Mouse (Mus musculus) ES-E14 (cell line): ENCODE measurements around the gene Chst11. TPM values are rescaled to one million over a fixed set of nuclear protein-coding genes. Genes with fewer than 3 reads are reported as not detected.

Experiments
- DNase-seq: peaks from one replicate; pipeline ENCODE4 v3.0.0-alpha.2; 2013; ENCODE audit warnings: low read depth, low spot score
- H3K27ac ChIP-seq: 2 replicates; pipeline ENCODE4 v1.5.1; 2012; ENCODE audit warnings: low read depth, mild to moderate bottlenecking, low read length, moderate library complexity, mixed read lengths; ENCODE audit not compliant: poor library complexity, insufficient read depth, severe bottlenecking
- H3K36me3 ChIP-seq: 2 replicates; pipeline ENCODE4 v1.6.1; 2012; ENCODE audit warnings: mild to moderate bottlenecking, low read length, moderate library complexity, mixed read lengths; ENCODE audit not compliant: control insufficient read depth, poor library complexity, insufficient read depth, severe bottlenecking
- H3K4me1 ChIP-seq, 2 experiments: fragments of 150-350 bp in 1 of 2; sonication (generic) in 1 of 2; 2 replicates each; pipeline ENCODE4 v1.6.1; 2012; ENCODE audit warnings: low read length in 2 of 2, mild to moderate bottlenecking in 1 of 2, mixed read lengths in 1 of 2; ENCODE audit not compliant: control insufficient read depth in 2 of 2, insufficient read depth in 2 of 2, poor library complexity in 1 of 2
- H3K4me3 ChIP-seq, 2 experiments: fragments of 150-350 bp in 1 of 2; sonication (generic) in 1 of 2; 2 replicates each; pipeline ENCODE4 v1.5.1; 2012; ENCODE audit warnings: low read length in 2 of 2, low read depth in 1 of 2, mild to moderate bottlenecking in 1 of 2, mixed read lengths in 1 of 2; ENCODE audit not compliant: insufficient read depth in 1 of 2, poor library complexity in 1 of 2, severe bottlenecking in 1 of 2
- H3K9ac ChIP-seq: 2 replicates; pipeline ENCODE4 v1.6.1; 2012; ENCODE audit warnings: low read depth, mild to moderate bottlenecking, low read length, mixed read lengths; ENCODE audit not compliant: poor library complexity, insufficient read depth, severe bottlenecking
- H3K9me3 ChIP-seq: fragments of 150-350 bp; sonication (generic); 2 replicates; pipeline ENCODE4 v1.6.1; 2012; ENCODE audit warnings: low read depth, mild to moderate bottlenecking, low read length; ENCODE audit not compliant: control insufficient read depth, insufficient read depth
- CHD2 ChIP-seq: IDR thresholded peaks from 2 replicates; pipeline ENCODE4 v1.6.1; 2014; ENCODE audit warnings: mild to moderate bottlenecking, low read depth, low read length, inconsistent platforms
- HCFC1 ChIP-seq: IDR thresholded peaks from 2 replicates; pipeline ENCODE4 v1.6.1; 2012; ENCODE audit warnings: low read length, inconsistent platforms, borderline replicate concordance; ENCODE audit not compliant: insufficient read depth
- MAFK ChIP-seq: IDR thresholded peaks from 2 replicates; pipeline ENCODE4 v1.6.1; 2014; ENCODE audit warnings: mild to moderate bottlenecking, low read depth, low read length, inconsistent platforms; ENCODE audit not compliant: insufficient read depth
- ZC3H11A ChIP-seq: IDR thresholded peaks from 2 replicates; pipeline ENCODE4 v1.6.1; 2012; ENCODE audit warnings: low read depth, mild to moderate bottlenecking, inconsistent platforms, low read length, borderline replicate concordance
- ZNF384 ChIP-seq: IDR thresholded peaks from 2 replicates; pipeline ENCODE4 v1.6.1; 2012; ENCODE audit warnings: low read depth, low read length, inconsistent platforms
- in situ Hi-C, 2 experiments: fragments of 600-800 bp; cut with MboI; formaldehyde crosslinking; loops; one replicate each; pipeline ENCODE4 v1.15.1; 2025; ENCODE audit warnings: low sequenced_read_pairs in 2 of 2, inconsistent platforms in 1 of 2; ENCODE audit not compliant: unreplicated experiment in 2 of 2
- total RNA-seq: library from RNA; depleted of rRNA; stranded (reverse); fragments of 300-350 nt; gene quantifications from 2 replicates; pipeline ENCODE4 v1.2.3, GENCODE M21; 2012

Chst11 gene
- total RNA-seq, 1 experiment, result 8.6 TPM

- Histone ChIP-seq H3K27ac (no peak overlapping the region), H3K9me3 (no peaks in the 10 kb centered on the region), H3K36me3 (no peaks in the 10 kb centered on the region), H3K9ac (no peak overlapping the region), H3K4me3 (no peak overlapping the region), H3K4me1 (no peaks in the 10 kb centered on the region)
- DNase-seq, result no peak
- TF ChIP-seq HCFC1, result no peak
- TF ChIP-seq MAFK, result no peak
- TF ChIP-seq CHD2, result no peak
- no peak for TF ChIP-seq ZNF384
- no peak for TF ChIP-seq ZC3H11A
- in situ Hi-C loops, result no loop called here
Observed at GRCm38 (mm10) chr10:83119909-83120308, 134.6 kb downstream of the Chst11 start.

GRCm38 (mm10) chr10:83120938-83121337 is 135.6 kb downstream of the Chst11 start:
- no peaks in the 10 kb centered on the region for H3K9me3 ChIP-seq
- TF ChIP-seq HCFC1, result no peak
- no peak overlapping the region for H3K27ac ChIP-seq
- no peak overlapping the region for H3K9ac ChIP-seq
- no peak overlapping the region for H3K4me3 ChIP-seq
- no peaks in the 10 kb centered on the region for H3K36me3 ChIP-seq
- DNase-seq, result no peak
- in situ Hi-C loops, result no loop called here
- H3K4me1 ChIP-seq, result no peaks in the 10 kb centered on the region

GRCm38 (mm10) chr10:83124560-83124959 is 139.3 kb downstream of the Chst11 start:
- no peaks in the 10 kb centered on the region for H3K4me1 ChIP-seq
- no peaks in the 10 kb centered on the region for H3K36me3 ChIP-seq
- H3K9ac ChIP-seq, result no peak overlapping the region
- H3K27ac ChIP-seq, result no peak overlapping the region
- DNase-seq, result no peak
- in situ Hi-C loops, result no loop called here
- TF ChIP-seq MAFK (no peak), ZNF384 (no peak), ZC3H11A (no peak), HCFC1 (no peak), CHD2 (no peak)
- no peaks in the 10 kb centered on the region for H3K9me3 ChIP-seq
- no peak overlapping the region for H3K4me3 ChIP-seq

GRCm38 (mm10) chr10:83126447-83126846 is 141.1 kb downstream of the Chst11 start:
- Histone ChIP-seq H3K36me3 (no peaks in the 10 kb centered on the region), H3K9me3 (no peaks in the 10 kb centered on the region)

GRCm38 (mm10) chr10:83128435-83128834 is 143.1 kb downstream of the Chst11 start:
- no peak overlapping the region for H3K27ac ChIP-seq
- no peak overlapping the region for H3K4me3 ChIP-seq
- no peaks in the 10 kb centered on the region for H3K36me3 ChIP-seq
- in situ Hi-C loops, result no loop called here
- H3K4me1 ChIP-seq, result no peaks in the 10 kb centered on the region
- no peak for TF ChIP-seq ZC3H11A
- TF ChIP-seq ZNF384, result no peak
- TF ChIP-seq HCFC1, result no peak
- no peak for TF ChIP-seq CHD2
- no peak for TF ChIP-seq MAFK
- no peak overlapping the region for H3K9ac ChIP-seq
- no peaks in the 10 kb centered on the region for H3K9me3 ChIP-seq
- no peak for DNase-seq

More at GRCm38 (mm10) chr10:83126447-83126846, 141.1 kb downstream of the Chst11 start:
- no peak for TF ChIP-seq CHD2
- no peak for TF ChIP-seq HCFC1
- no peak for TF ChIP-seq ZC3H11A
- no peak for TF ChIP-seq MAFK
- TF ChIP-seq ZNF384, result no peak
- DNase-seq, result no peak
- H3K27ac ChIP-seq, result no peak overlapping the region
- H3K4me3 ChIP-seq, result no peak overlapping the region
- in situ Hi-C loops, result no loop called here
- H3K4me1 ChIP-seq, result no peaks in the 10 kb centered on the region
- no peak overlapping the region for H3K9ac ChIP-seq
